ENCODE assay signal across 22 mouse cellular contexts in genomic region chr6:34965819-34966539, GRCm38 (mm10). TPM values are rescaled to one million over a fixed set of nuclear protein-coding genes. Genes with fewer than 3 reads are reported as not detected.
DNase-seq lines count a peak whose midpoint lies in the region; ATAC-seq and TF ChIP-seq lines count a peak whose summit lies in the region.
"Had no signal": no experiment of that assay in that cellular context is flagged by ENCODE, and none has a peak within 500 bp of the region (broad histone marks: within the 10 kb centered on the region; RNA-seq: fewer than 3 reads in every experiment).

No protein-coding gene starts in this region.

- no peak for TF ChIP-seq POLR2A in small intestine, adult 2 months (IDR thresholded peaks at IDR 0.05; ENCODE audit: low read depth, low read length)

- 48% methylated on average over 6 of the region's 6 CpGs for WGBS in small intestine, adult 2 months
- 90% methylated on average over 6 of the region's 6 CpGs for whole genome bisulfite sequencing in forebrain, embryonic 11.5 days

- no peak overlapping the region for H3K4me3 ChIP-seq in small intestine, adult 2 months (ENCODE audit: low read depth, low read length)
- no peak overlapping the region for H3K4me3 ChIP-seq in forebrain, embryonic 11.5 days (ENCODE audit: low read depth, low read length)
- H3K4me3 ChIP-seq: embryonic facial prominence, embryonic 15.5 days; heart, embryonic 15.5 days; limb, embryonic 15.5 days had no signal

- DNase-seq in lung, postnatal 25 days (ENCODE audit: low spot score) = peak; percentile 18
- no peak for DNase-seq in lung, postnatal 4 days
- DNase-seq in NIH3T3 (ENCODE audit: low read depth) = peak; percentile 59
- DNase-seq in forebrain, embryonic 11.5 days (ENCODE audit: low spot score) = no peak
- DNase-seq: adrenal gland, postnatal 14 days; cerebellum, adult 9-11 months; embryo, embryonic 11 days; kidney, adult 9 months; lung, adult 18-20 months had no signal

- no peaks in the 10 kb centered on the region; the same call in 1 of the 2 replicates for H3K36me3 ChIP-seq in small intestine, adult 2 months (ENCODE audit: control insufficient read depth, insufficient read depth, low read length)
- no peaks in the 10 kb centered on the region for H3K36me3 ChIP-seq in forebrain, embryonic 11.5 days (ENCODE audit: control insufficient read depth, insufficient read depth, low read length)
- H3K36me3 ChIP-seq: embryonic facial prominence, embryonic 15.5 days; heart, embryonic 15.5 days; limb, embryonic 15.5 days had no signal

- no peak overlapping the region for H3K9ac ChIP-seq in forebrain, embryonic 11.5 days (ENCODE audit: low read length)
- H3K9ac ChIP-seq: embryonic facial prominence, embryonic 15.5 days; heart, embryonic 15.5 days; limb, embryonic 15.5 days had no signal

- no peak overlapping the region for H3K4me2 ChIP-seq in forebrain, embryonic 11.5 days (ENCODE audit: low read depth, low read length, severe bottlenecking)
- H3K4me2 ChIP-seq: embryonic facial prominence, embryonic 15.5 days; heart, embryonic 15.5 days; limb, embryonic 15.5 days had no signal

- H3K27ac ChIP-seq in small intestine, adult 2 months (ENCODE audit: insufficient read depth, low read depth, low read length) = peak overlapping the region; percentile 68
- no peak overlapping the region for H3K27ac ChIP-seq in forebrain, embryonic 11.5 days (ENCODE audit: low read depth, low read length)
- H3K27ac ChIP-seq: embryonic facial prominence, embryonic 15.5 days; heart, embryonic 15.5 days; limb, embryonic 15.5 days had no signal

- peak; percentile 53 for ATAC-seq in granulocyte monocyte progenitor cell, adult 5-6 weeks (replicated peaks; ENCODE audit: poor library complexity, severe bottlenecking)
- ATAC-seq in forebrain, embryonic 11.5 days (replicated peaks; ENCODE audit: low FRiP score) = no peak
- no peak for ATAC-seq in cerebellum, adult (ENCODE audit: insufficient number of reproducible peaks, low FRiP score, low TSS enrichment)
- ATAC-seq: forebrain, embryonic 14.5 days; midbrain, embryonic 16.5 days had no signal

- TF ChIP-seq CTCF in small intestine, adult 2 months (IDR thresholded peaks at IDR 0.05; ENCODE audit: extremely low read depth, insufficient read length, insufficient replicate concordance, low read depth, low read length) = no peak

- no peaks in the 10 kb centered on the region for H3K9me3 ChIP-seq in forebrain, embryonic 11.5 days (ENCODE audit: control insufficient read depth, low read length)
- H3K9me3 ChIP-seq: embryonic facial prominence, embryonic 15.5 days; heart, embryonic 15.5 days; limb, embryonic 15.5 days had no signal

- no peaks in the 10 kb centered on the region for H3K27me3 ChIP-seq in small intestine, adult 2 months (ENCODE audit: control insufficient read depth, insufficient read depth, low read length)
- H3K27me3 ChIP-seq in forebrain, embryonic 11.5 days (ENCODE audit: control insufficient read depth, insufficient read depth, low read length) = no peaks in the 10 kb centered on the region
- H3K27me3 ChIP-seq: embryonic facial prominence, embryonic 15.5 days; heart, embryonic 15.5 days; limb, embryonic 15.5 days had no signal

- H3K4me1 ChIP-seq in small intestine, adult 2 months (ENCODE audit: control insufficient read depth, insufficient read depth, insufficient read length, low read length) = no peaks in the 10 kb centered on the region
- no peaks in the 10 kb centered on the region for H3K4me1 ChIP-seq in forebrain, embryonic 11.5 days (replicated peaks; ENCODE audit: control insufficient read depth, insufficient read depth, low read length)
- H3K4me1 ChIP-seq: embryonic facial prominence, embryonic 15.5 days; heart, embryonic 15.5 days; limb, embryonic 15.5 days had no signal

RNA-seq across cellular contexts. Expression of gene Slc23a4, which starts 22.2 kb away (rescaled TPM):
- total RNA-seq in granulocyte monocyte progenitor cell, adult 5-6 weeks (2014; fragmentation: Nextera tagmentation) = 2.1 TPM in 1 of 2 replicates, not detected in the other
- total RNA-seq in granulocyte monocyte progenitor cell, adult 5-6 weeks (2017) = 0.52 and 0.65 TPM in 2 replicates
- polyA plus RNA-seq in small intestine, adult 2 months (2012; rRNA removed) = 76.2 and 221 TPM in 2 replicates
- 0.16 and 0.51 TPM in 2 replicates for polyA plus RNA-seq in forebrain, embryonic 11.5 days (2014; fragmentation: Nextera tagmentation; extraction: Ambion mirVana)

RNA-seq across cellular contexts. Expression of gene Stra8, which starts 46.0 kb away (rescaled TPM):
- total RNA-seq in granulocyte monocyte progenitor cell, adult 5-6 weeks (2014; fragmentation: Nextera tagmentation) = not detected in 2 replicates
- not detected in 2 replicates for total RNA-seq in granulocyte monocyte progenitor cell, adult 5-6 weeks (2017)
- polyA plus RNA-seq in small intestine, adult 2 months (2012; rRNA removed) = not detected in 2 replicates
- polyA plus RNA-seq in forebrain, embryonic 11.5 days (2014; fragmentation: Nextera tagmentation; extraction: Ambion mirVana) = not detected in 2 replicates
- total RNA-seq: adrenal gland, postnatal 14 days; gastrocnemius, postnatal 4 days; hematopoietic stem cell, adult 5-6 weeks; layer of hippocampus, postnatal 14 days; left cerebral cortex, postnatal 10 days had no signal
- polyA plus RNA-seq: embryonic facial prominence, embryonic 15.5 days; forebrain, embryonic 14.5 days; heart, embryonic 15.5 days; limb, embryonic 15.5 days; midbrain, embryonic 16.5 days; urinary bladder, adult 2 months had no signal

RNA-seq across cellular contexts. Expression of gene Wdr91, which starts 55.3 kb away (rescaled TPM):
- total RNA-seq in granulocyte monocyte progenitor cell, adult 5-6 weeks (2014; fragmentation: Nextera tagmentation) = 11.8 and 12.6 TPM in 2 replicates
- total RNA-seq in granulocyte monocyte progenitor cell, adult 5-6 weeks (2017) = 16.8 and 17.4 TPM in 2 replicates
- 3.3 and 4.7 TPM in 2 replicates for polyA plus RNA-seq in small intestine, adult 2 months (2012; rRNA removed)
- polyA plus RNA-seq in forebrain, embryonic 11.5 days (2014; fragmentation: Nextera tagmentation; extraction: Ambion mirVana) = 12.3 and 12.9 TPM in 2 replicates

Comparison
In these comparisons a context has a peak if more than half of its experiments do, and no peak if none do; other contexts are left out.
1. DNase-seq: peak in lung, postnatal 25 days (single experiment) and NIH3T3 (single experiment); none in lung, postnatal 4 days (0 of 2) and forebrain, embryonic 11.5 days (single experiment).
2. RNA of gene Slc23a4, which starts 22.2 kb away (polyA plus RNA-seq): 76.2 to 221 TPM in small intestine, adult 2 months; 0.16 to 0.51 TPM in forebrain, embryonic 11.5 days; every median in the first group is over 10 times any median in the second.